Mouse (Mus musculus): ENCODE measurements around the gene Jag2. TPM values are rescaled to one million over a fixed set of nuclear protein-coding genes. Genes with fewer than 3 reads are reported as not detected.

The Jag2 gene
- 0.55 and 0.84 TPM in 2 replicates for polyA plus RNA-seq (2012)

DNA sequence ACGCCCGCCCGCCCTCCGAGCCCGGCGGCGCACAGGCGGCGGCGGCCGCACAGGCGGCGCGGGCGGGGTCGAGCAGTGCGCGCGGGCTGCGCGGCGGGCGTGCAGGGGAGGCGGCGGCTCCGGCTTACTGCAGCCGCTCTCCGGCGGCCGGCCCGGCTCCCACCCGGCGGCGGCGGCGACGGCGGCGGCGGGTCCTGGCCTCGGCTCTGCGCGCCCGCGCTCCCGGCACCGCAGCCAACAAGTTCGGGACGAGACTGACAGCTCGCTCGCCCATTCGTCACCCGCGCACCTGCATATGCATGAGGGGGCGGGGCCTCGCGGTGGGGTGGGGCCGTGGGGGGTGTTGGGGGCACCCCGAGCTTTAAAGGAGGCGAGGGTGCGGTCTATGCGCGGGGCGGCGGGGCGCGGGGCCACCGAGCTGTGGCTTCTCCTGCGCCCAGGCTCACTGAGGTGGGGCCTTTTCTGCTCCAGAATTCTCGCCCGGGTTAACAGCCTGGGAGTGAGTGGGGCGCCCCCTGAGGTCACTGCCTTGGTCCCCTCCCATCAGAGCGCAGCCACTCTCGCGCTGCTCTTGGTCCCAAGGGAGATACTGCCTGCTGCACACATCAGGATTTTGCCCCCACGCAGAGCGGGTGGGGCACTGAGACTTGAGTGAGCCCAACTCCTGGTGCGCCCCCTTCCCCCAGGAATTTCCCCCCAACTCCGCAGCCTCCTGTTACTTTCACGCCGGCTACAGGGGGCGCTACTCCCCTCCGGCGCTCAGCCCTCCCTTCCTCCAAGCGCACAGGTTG is at the start of gene Jag2:
Gene Jag2, minus strand, starts transcription at position 215 of the 791 bp plus-strand sequence.
- TF ChIP-seq GATA1 (IDR thresholded peaks at IDR 0.05; ENCODE audit: low read length): no peak

- no peak for TF ChIP-seq GATA1 (IDR thresholded peaks at IDR 0.05; ENCODE audit: low read length)
These were observed 47.6 kb upstream of the Jag2 start for GRCm38 (mm10) chr12:112977156-112977555.

DNA sequence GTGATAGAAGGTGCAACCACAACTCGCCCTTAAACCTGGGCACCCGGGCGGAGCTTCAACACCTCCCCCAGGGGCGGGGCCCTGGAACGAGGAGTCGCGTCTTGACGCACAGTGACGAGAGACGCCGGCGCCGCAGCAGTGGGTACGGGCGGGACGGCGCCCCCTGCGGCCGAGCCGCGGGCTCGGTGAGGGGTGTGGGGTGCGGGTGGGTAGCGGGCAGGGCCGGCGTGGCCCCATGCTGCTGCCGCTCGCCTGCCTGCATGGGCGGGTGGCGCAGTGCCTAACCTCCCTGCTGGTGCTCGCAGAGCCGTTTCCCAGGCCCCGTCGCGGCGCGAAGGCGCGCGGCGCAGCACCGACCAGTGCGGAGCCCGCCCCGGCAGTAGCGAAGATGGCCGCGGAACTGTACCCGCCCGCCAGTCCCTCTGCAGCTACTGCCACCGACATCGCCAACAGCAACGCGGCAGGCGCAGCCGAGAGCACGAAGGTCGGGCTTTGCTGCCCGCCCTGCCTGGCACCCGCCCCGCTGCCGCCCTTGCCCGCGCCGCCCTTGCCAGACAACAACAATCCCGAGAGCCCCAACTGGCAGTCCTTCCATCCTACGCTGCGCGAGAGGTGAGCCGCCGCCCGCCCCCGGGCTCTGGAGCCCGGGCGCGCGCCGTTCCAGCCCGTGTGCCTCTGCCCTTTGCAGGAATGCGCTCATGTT is 46.9 kb upstream of the Jag2 start, which contains the start of gene Btbd6:
Gene Btbd6, plus strand, starts transcription at position 112 of the 703 bp plus-strand sequence.
- no peak for TF ChIP-seq GATA1 (IDR thresholded peaks at IDR 0.05; ENCODE audit: low read length)

DNA sequence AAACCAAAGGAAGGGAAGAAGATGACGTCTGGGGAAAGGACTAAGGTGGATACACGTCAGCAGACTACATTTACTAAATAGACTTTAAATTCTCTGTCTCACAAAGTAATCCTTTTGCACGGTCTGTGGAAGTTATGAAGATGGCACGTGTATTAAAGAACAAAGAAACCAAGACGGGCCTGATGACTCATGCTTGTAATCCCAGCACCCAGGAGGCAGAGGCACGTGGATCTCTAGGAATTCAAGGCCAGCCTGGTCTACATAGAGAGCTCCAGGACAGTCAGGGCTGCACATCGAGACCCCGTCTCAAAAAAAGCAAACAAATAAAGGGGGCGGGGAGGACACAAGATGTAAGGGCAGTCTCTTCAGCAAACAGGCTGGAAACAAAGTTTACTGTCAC is 45.2 kb upstream of the Jag2 start:
- no peak for TF ChIP-seq GATA1 (IDR thresholded peaks at IDR 0.05; ENCODE audit: low read length)

DNA sequence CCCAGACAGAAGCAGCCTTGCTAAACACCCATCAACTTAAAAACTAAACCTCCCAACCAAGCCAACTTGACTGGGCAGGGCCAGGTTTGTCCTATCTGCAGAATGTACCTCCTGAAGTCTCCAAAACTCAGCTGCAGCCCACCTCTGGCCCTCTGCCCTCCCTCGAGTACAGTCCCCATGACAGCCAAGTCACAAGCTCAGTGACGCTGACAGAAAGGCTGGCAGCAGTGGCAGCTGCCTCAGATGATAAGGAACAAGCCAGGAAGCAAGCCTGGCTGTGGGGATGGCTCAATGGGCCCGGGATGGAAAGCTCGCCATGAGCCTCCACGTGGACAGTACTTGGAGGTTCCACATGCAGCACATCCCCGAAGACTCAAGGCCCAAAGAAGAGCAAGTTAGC is 40.0 kb upstream of the Jag2 start:
- TF ChIP-seq GATA1 (IDR thresholded peaks at IDR 0.05; ENCODE audit: low read length): no peak

DNA sequence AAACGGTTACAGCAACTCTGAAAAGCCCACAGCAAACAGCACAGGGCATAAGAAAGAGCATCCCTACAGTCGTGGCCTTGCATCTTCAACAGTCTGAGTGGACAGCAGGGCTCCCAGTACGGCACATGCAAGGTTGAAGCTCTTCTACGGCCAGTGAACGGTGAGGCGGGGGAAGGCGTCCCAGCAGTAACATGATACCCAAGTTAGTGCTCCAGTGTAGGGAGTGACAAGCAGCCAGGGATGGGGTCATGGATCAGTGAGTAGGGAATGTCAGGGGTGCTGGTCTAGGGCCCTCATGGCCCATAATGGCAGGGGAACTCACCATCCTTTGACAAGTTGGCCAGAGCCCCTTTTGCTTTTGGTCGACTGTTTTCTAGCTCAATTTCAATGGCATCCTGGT is 39.4 kb upstream of the Jag2 start:
- TF ChIP-seq GATA1 (IDR thresholded peaks at IDR 0.05; ENCODE audit: low read length): no peak

GRCm38 (mm10) chr12:112965783-112966182 is 36.2 kb upstream of the Jag2 start:
- TF ChIP-seq GATA1 (IDR thresholded peaks at IDR 0.05; ENCODE audit: low read length): no peak

GRCm38 (mm10) chr12:112961872-112962271 is 32.3 kb upstream of the Jag2 start:
- no peak for TF ChIP-seq GATA1 (IDR thresholded peaks at IDR 0.05; ENCODE audit: low read length)

GRCm38 (mm10) chr12:112961428-112961827 is 31.9 kb upstream of the Jag2 start:
- TF ChIP-seq GATA1 (IDR thresholded peaks at IDR 0.05; ENCODE audit: low read length): no peak

DNA sequence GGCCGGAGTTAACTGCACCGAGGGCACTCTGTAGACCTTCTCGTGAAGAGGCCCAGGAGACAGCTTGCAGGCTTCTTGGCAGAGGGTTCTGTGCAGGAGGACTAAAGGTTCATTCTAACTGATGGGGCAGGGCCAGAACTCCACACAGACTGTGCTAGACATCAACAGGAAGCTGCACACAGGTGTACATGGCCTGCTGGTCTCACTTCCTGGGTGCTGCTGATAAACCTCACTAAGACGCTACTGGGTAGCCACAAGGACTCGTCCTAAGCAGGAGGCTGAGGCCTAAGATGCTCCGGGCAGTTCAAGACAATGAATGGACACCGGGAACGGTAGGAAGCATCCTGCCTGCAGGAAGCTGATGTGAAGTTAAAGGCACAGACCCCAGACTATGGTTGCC is 29.8 kb upstream of the Jag2 start:
- TF ChIP-seq GATA1 (IDR thresholded peaks at IDR 0.05; ENCODE audit: low read length): no peak

GRCm38 (mm10) chr12:112958303-112958702 is 28.7 kb upstream of the Jag2 start:
- no peak for TF ChIP-seq GATA1 (IDR thresholded peaks at IDR 0.05; ENCODE audit: low read length)

DNA sequence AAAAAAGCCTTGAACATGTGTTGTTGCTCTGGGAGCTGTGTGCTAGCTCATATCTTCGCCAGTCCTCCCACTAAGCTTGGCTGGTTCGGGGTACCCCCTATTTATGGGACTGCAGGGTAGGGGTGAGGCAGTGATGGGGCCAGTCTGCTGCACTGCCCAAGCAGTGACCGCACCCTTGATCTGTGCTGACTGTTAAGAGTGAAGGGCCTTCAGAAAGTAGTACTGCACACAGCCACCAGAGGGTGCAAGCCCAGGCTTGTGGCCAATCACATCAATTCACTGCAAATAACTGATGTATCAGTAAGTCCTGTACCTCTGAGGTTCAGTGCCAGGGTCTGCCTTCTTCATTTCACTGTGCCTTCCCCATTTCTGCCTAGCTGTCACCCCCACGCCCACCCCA is 26.2 kb upstream of the Jag2 start:
- no peak for TF ChIP-seq GATA1 (IDR thresholded peaks at IDR 0.05; ENCODE audit: low read length)

GRCm38 (mm10) chr12:112952926-112953565 is 23.5 kb upstream of the Jag2 start:
- no peak for TF ChIP-seq GATA1 (IDR thresholded peaks at IDR 0.05; ENCODE audit: low read length)

- TF ChIP-seq GATA1 (IDR thresholded peaks at IDR 0.05; ENCODE audit: low read length): no peak
These were observed 22.9 kb upstream of the Jag2 start for GRCm38 (mm10) chr12:112952433-112952832.

- TF ChIP-seq GATA1 (IDR thresholded peaks at IDR 0.05; ENCODE audit: low read length): no peak
These were observed 21.7 kb upstream of the Jag2 start for GRCm38 (mm10) chr12:112951150-112951842.

DNA sequence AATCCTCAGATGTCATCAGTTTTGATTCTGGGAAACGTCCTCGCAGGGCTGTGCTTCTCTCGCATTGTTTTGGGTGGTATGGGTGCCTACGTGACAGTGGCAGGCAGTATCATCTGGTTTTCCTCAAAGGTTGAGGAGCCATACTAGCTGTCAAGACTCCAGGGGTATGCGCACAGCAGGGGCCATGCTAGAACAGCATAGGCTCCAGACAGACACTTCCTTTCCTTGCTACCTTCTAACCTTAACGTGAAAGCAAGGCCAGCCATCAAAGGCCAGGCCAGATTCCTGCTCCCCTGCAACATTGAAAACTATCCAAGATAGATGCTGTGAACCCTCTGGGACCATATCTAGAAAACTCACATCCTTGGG is 21.2 kb upstream of the Jag2 start:
- no peak for TF ChIP-seq GATA1 (IDR thresholded peaks at IDR 0.05; ENCODE audit: low read length)
